Mouse (Mus musculus): ENCODE results near the gene Gm9913. TPM values are rescaled to one million over a fixed set of nuclear protein-coding genes. Genes with fewer than 3 reads are reported as not detected.

Gm9913 gene
- not detected for polyA plus RNA-seq (2017; shearing (Covaris generic))

DNA sequence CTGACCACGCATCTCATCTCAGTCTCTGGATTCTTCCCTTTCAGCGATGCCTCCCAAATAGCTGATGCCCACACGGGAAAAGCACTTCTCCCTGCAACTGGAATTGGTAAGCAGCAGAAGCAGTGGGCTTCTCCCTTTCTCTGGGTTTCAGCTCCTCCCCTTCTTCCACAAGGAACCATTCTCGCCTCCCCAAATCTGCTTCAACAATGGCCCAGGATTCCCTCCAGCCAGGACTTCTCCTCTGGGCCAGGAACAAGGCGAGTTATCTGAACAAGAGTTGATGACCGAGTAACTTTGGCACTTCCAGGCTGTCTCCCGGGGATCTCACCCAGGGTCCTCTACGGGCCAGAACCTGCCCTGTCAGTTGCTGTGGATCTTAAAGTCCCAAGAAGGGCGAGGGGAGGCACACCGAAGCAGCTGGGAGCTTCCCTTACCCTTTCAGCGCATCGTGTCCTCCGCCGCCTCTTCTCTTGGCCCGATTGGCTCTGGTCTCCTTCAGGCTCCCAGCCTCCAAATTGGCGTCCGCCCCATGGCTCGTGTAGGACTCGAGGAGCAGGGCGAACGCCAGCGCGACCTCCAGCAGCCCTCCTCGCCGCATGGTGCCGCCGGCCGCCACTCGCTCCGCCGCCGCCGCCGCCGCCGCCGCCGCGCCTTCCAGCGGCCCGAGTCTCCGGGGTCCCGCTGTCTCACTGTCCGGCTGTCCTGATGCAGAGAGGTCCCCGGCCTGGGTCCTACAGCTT, at the start of gene Gm9913:
Gene Gm9913 (plus strand): TSS at position 84 of the 740 bp plus-strand sequence.

GRCm38 (mm10) chr2:125507893-125508292, 3.0 kb downstream of the Gm9913 start, which contains the start of gene Fbn1:
Gene Fbn1 (minus strand): TSS chr2:125507993.

Other genes with a start within 250 kb of the Gm9913 start
- gene Fbn1, start 2.9 kb downstream of the Gm9913 start, polyA plus RNA-seq (2017; shearing (Covaris generic)), result not detected
- gene Cep152, start 120.0 kb downstream of the Gm9913 start, polyA plus RNA-seq (2017; shearing (Covaris generic)), result 16.2 TPM
- gene Eid1, start 168.0 kb downstream of the Gm9913 start, polyA plus RNA-seq (2017; shearing (Covaris generic)), result 10.8 TPM
- gene Shc4, start 219.1 kb downstream of the Gm9913 start, polyA plus RNA-seq (2017; shearing (Covaris generic)), result 0.12 TPM